Mouse (Mus musculus): ENCODE data around the gene Gbgt1. TPM values are rescaled to one million over a fixed set of nuclear protein-coding genes. Genes with fewer than 3 reads are reported as not detected.
"Not testable (repeated sequence)": the region's sequence is repeated elsewhere in the genome, so short reads cannot be mapped to it uniquely, and the experiment has no call there.

Gbgt1 gene
- total and polyA plus RNA-seq, 2 experiments from 2014 or later: 0.42 TPM; not detected in 1

- DNase-seq (ENCODE audit: low spot score) (no peak), ATAC-seq (ENCODE audit: insufficient read depth, low read depth) (no peak)
- no peak overlapping the region for H3K4me3 ChIP-seq (ENCODE audit: low read depth, low read length)
- H3K4me2 ChIP-seq (ENCODE audit: low read depth, low read length): no peak overlapping the region
- TF ChIP-seq EP300 (IDR thresholded peaks at IDR 0.05; ENCODE audit: low read depth) (no peak), CTCF (IDR thresholded peaks at IDR 0.05; ENCODE audit: low read depth) (no peak)
- H3K9ac ChIP-seq (replicated peaks; ENCODE audit: low read depth, low read length): no peak overlapping the region
- no peaks in the 10 kb centered on the region for H3K9me3 ChIP-seq (replicated peaks; ENCODE audit: control insufficient read depth, low read length)
- 86% methylated on average over 13 of the region's 13 CpGs for WGBS
- no peaks in the 10 kb centered on the region for H3K4me1 ChIP-seq (ENCODE audit: control insufficient read depth, insufficient read depth)
- no peaks in the 10 kb centered on the region for H3K36me3 ChIP-seq (replicated peaks; ENCODE audit: control insufficient read depth, insufficient read depth, low read length)
- no peak overlapping the region for H3K27ac ChIP-seq (ENCODE audit: low read depth)
- no peaks in the 10 kb centered on the region for H3K27me3 ChIP-seq (ENCODE audit: control insufficient read depth, insufficient read depth, low read length)
Observed at GRCm38 (mm10) chr2:28504676-28505075, 8.0 kb downstream of the Gbgt1 start.

DNA sequence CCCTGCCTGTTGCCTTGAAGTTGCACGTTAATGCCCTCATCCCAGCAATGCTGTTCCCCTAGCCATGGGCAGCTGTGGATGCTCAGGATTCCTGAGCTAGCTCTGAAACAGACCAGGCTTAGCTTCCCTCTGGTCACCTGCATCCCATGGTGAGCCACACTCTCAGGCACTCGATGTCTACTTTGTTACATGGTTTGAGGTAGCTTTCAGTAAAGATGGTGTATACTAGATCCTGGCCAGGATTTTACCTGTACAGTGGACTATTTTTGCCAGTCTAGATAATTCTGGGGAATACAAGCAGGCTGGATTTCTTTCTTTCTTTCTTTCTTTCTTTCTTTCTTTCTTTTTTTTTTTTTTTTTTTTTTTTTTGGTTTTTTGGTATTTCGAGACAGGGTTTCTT is 9.1 kb downstream of the Gbgt1 start, which contains the start of gene Gm10134:
Gene Gm10134 (plus strand): TSS at position 301 of the 400 bp plus-strand sequence.
- Histone ChIP-seq H3K4me3 (ENCODE audit: low read depth, low read length) (no peak within 1 kb of the TSS), H3K36me3 (replicated peaks; ENCODE audit: control insufficient read depth, insufficient read depth, low read length) (no peaks in the 10 kb centered on the region), H3K4me1 (ENCODE audit: control insufficient read depth, insufficient read depth) (no peaks in the 10 kb centered on the region), H3K9ac (replicated peaks; ENCODE audit: low read depth, low read length) (no peak within 1 kb of the TSS), H3K9me3 (replicated peaks; ENCODE audit: control insufficient read depth, low read length) (no peaks in the 10 kb centered on the region), H3K4me2 (ENCODE audit: low read depth, low read length) (no peak within 1 kb of the TSS), H3K27ac (ENCODE audit: low read depth) (no peak within 1 kb of the TSS), H3K27me3 (ENCODE audit: control insufficient read depth, insufficient read depth, low read length) (no peaks in the 10 kb centered on the region)
- DNase-seq (ENCODE audit: low spot score): no peak
- no peak for ATAC-seq (ENCODE audit: insufficient read depth, low read depth)
- WGBS: 46% methylated on average over 3 of the region's 3 CpGs
- TF ChIP-seq EP300 (IDR thresholded peaks at IDR 0.05; ENCODE audit: low read depth): no peak
- no peak for TF ChIP-seq CTCF (IDR thresholded peaks at IDR 0.05; ENCODE audit: low read depth)

DNA sequence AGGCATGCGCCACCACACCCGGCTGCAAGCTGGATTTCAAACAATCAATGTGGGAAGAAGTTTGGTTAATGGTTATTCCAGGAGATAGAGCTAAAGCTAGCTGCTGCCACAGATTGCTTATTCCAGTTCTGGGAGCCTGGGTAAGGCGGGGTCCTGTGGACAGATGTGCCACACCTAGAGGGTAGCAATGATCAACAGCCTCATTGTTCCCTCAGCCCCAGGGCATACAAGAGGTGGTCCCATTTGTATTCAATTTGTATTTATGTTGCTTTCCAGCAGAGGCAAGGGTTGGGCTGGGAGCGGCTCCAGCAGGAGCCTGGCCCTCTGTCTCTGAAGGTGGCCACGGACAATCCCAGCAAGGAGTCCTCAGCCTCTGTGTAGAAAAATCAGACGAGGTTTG is 9.6 kb downstream of the Gbgt1 start:
- H3K27me3 ChIP-seq (ENCODE audit: control insufficient read depth, insufficient read depth, low read length): no peaks in the 10 kb centered on the region
- no peak for TF ChIP-seq CTCF (IDR thresholded peaks at IDR 0.05; ENCODE audit: low read depth)
- H3K36me3 ChIP-seq (replicated peaks; ENCODE audit: control insufficient read depth, insufficient read depth, low read length): no peaks in the 10 kb centered on the region
- DNase-seq (ENCODE audit: low spot score) (no peak), ATAC-seq (ENCODE audit: insufficient read depth, low read depth) (no peak)
- no peaks in the 10 kb centered on the region for H3K9me3 ChIP-seq (replicated peaks; ENCODE audit: control insufficient read depth, low read length)
- no peak overlapping the region for H3K4me3 ChIP-seq (ENCODE audit: low read depth, low read length)
- no peak overlapping the region for H3K9ac ChIP-seq (replicated peaks; ENCODE audit: low read depth, low read length)
- H3K4me1 ChIP-seq (ENCODE audit: control insufficient read depth, insufficient read depth): no peaks in the 10 kb centered on the region
- 85% methylated on average over 6 of the region's 6 CpGs for WGBS
- no peak overlapping the region for H3K4me2 ChIP-seq (ENCODE audit: low read depth, low read length)
- no peak overlapping the region for H3K27ac ChIP-seq (ENCODE audit: low read depth)

GRCm38 (mm10) chr2:28511600-28511999 is 14.9 kb downstream of the Gbgt1 start:
- not testable (repeated sequence) for H3K27me3 ChIP-seq (ENCODE audit: control insufficient read depth, insufficient read depth, low read length); H3K9ac ChIP-seq (replicated peaks; ENCODE audit: low read depth, low read length); H3K36me3 ChIP-seq (replicated peaks; ENCODE audit: control insufficient read depth, insufficient read depth, low read length); H3K27ac ChIP-seq (ENCODE audit: low read depth); DNase-seq (ENCODE audit: low spot score); H3K9me3 ChIP-seq (replicated peaks; ENCODE audit: control insufficient read depth, low read length); H3K4me2 ChIP-seq (ENCODE audit: low read depth, low read length); H3K4me3 ChIP-seq (ENCODE audit: low read depth, low read length); ATAC-seq (ENCODE audit: insufficient read depth, low read depth)
- 0 out of 2 replicates have a peak, but pooled peaks have one; percentile 2 for TF ChIP-seq CTCF (IDR thresholded peaks at IDR 0.05; ENCODE audit: low read depth)
- peaks cover 11% of the 10 kb centered on the region; the same call in 1 of the 2 replicates for H3K4me1 ChIP-seq (ENCODE audit: control insufficient read depth, insufficient read depth)
- 41% methylated on average over 5 of the region's 5 CpGs for WGBS

GRCm38 (mm10) chr2:28512798-28513401 is 16.2 kb downstream of the Gbgt1 start, which contains the start of gene Ralgds:
Gene Ralgds, plus strand, starts transcription at chr2:28513125.
- Histone ChIP-seq H3K4me1 (ENCODE audit: control insufficient read depth, insufficient read depth) (peaks cover 18% of the 10 kb centered on the region), H3K27ac (ENCODE audit: low read depth) (no peak within 1 kb of the TSS), H3K9me3 (replicated peaks; ENCODE audit: control insufficient read depth, low read length) (no peaks in the 10 kb centered on the region), H3K36me3 (replicated peaks; ENCODE audit: control insufficient read depth, insufficient read depth, low read length) (no peaks in the 10 kb centered on the region), H3K9ac (replicated peaks; ENCODE audit: low read depth, low read length) (peak within 1 kb of the TSS; percentile 70), H3K27me3 (ENCODE audit: control insufficient read depth, insufficient read depth, low read length) (no peaks in the 10 kb centered on the region), H3K4me3 (ENCODE audit: low read depth, low read length) (peak within 1 kb of the TSS; percentile 58), H3K4me2 (ENCODE audit: low read depth, low read length) (peak within 1 kb of the TSS; percentile 95)
- peak; percentile 25 for DNase-seq (ENCODE audit: low spot score)
- TF ChIP-seq CTCF (IDR thresholded peaks at IDR 0.05; ENCODE audit: low read depth) (no peak), EP300 (IDR thresholded peaks at IDR 0.05; ENCODE audit: low read depth) (no peak)
- WGBS: under 1% methylated on average over 44 of the region's 71 CpGs
- peak; percentile 36 for ATAC-seq (ENCODE audit: insufficient read depth, low read depth)

Data from heart, postnatal 0 days (tissue).